Mouse (Mus musculus) heart, adult 9 months (tissue): ENCODE data around the gene Rnf225.
"Not testable (repeated sequence)": the region's sequence is repeated elsewhere in the genome, so short reads cannot be mapped to it uniquely, and the experiment has no call there.

ENCODE experiments used
- DNase-seq, 2 experiments: peaks; one replicate each; pipeline ENCODE4 v3.0.0; 2022; ENCODE audit warnings: low spot score in 2 of 2

Rnf225 gene

DNA sequence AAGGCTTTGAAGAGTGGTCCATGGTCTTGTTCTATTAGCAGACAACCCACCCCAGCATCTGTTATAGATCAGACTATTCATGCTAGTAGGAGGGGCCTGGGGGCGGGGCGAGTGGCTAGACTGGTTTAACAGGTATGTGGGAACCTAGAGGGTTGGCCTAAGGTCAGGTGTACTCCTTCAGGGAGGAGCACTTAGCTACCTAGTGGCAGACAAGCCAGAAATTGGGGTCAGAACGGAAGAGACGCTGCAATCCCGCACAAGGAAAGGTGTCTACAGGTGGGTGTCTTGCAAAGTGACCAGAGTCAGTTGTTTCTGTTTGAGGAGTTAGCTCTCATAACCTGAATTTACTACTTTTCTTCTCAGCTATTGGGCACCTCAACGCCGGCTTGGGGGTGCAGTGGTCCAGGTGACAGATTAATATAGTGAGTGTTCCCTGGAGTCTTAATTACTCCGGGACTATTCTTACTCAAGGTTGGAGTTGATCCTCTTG lies at the start of gene Rnf225:
Rnf225 (plus strand) TSS at position 226 of the 490 bp plus-strand sequence.
- DNase-seq = no peak

GRCm38 (mm10) chr7:12880036-12880435 lies 47.2 kb upstream of the Rnf225 start:
- DNase-seq = no peak

GRCm38 (mm10) chr7:12880497-12880896 lies 46.7 kb upstream of the Rnf225 start:
- not testable (repeated sequence) for DNase-seq

DNA sequence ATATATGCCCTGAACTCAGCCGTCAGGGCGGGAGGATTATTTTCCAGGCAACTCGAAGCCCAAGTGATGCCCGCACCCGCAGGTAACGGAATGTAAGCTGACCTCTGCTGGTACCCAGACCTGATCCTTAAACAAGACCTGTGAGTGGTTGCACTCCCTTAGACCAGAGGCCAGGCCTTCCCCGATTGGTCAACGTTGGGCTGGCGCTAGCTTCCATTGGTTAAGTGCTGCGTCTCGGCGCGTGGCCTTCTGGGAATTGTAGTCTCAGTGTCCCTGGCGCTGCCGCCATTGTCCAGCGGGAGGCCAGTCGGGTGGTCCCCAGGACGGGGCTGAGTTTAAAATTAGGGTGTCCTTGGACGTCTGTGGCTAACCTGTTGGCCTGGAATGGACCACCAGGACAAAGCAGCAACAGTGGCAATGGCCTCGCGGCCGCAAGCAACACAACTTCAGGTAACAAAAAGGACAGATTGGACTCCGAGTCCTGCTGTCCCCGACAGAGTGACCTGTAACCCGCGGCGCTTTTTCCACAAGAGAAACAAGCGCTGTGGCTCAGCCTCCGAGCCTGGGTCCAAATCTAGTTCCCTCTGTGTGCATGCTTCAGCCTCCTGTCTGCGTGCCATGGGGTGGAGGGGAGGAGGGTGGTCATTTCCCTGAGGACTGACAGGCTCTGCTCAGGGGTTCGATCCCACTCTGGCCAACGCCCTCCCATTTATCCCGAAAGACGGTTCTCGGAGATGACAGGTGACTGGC lies 46.1 kb upstream of the Rnf225 start, which contains the start of gene Zfp128:
Zfp128 (plus strand) TSS at position 267 of the 750 bp plus-strand sequence.
- DNase-seq = peak; percentile 95

DNA sequence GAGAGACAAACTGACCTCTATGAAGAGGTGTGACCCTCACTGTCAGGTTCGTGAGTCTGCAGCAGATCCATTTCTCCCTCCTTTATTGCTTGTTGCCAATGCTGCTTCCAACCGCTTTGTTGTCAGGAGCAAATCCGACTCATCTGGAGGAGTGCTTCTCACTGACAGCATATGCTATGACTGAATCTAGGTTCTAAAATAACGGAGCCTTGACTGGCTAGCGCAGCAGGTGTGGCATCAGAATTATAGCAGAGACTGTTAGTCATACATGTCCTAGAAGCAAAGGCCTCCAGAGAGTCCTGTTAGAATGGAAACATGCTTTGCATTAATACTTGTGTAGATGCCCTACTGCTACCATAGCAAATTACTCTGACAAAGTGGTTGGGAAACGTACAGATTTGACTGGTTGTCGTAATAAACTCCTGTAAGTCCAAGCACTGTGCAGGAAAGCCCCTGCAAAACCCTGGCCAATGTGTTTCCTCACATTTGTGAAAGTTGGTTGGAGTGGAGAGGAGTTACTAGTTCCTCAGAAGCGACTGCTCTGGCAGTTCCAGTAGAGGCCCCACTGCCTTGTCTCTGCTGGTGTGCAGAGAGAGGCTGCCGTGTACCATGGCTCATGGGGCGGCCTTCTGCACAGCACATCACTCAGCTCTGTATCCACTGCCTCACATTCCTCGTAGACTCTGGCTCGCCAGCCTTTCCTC lies 40.5 kb upstream of the Rnf225 start:
- no peak for DNase-seq

DNA sequence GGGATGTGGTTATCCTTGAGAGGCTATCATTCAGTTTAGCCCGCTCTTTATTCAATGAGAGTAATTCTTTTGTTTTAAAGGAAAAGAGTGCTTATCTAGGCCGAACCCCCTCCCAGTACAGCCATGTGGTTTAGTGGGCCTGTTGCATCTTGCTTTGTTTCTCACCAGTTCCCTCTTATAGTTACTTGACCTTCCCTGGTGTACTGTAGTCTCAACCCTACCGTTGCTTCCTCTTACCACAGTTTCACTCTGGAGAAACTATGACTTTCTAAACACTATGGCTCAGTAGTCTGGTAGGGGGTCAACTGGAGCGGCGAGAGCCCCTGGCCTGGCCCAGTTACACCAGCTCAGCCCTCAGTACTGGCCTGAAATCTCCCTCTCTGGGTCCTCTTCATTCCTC lies 39.6 kb upstream of the Rnf225 start:
- DNase-seq = no peak

GRCm38 (mm10) chr7:12890928-12891327 lies 36.3 kb upstream of the Rnf225 start:
- no peak for DNase-seq

GRCm38 (mm10) chr7:12891334-12891733 lies 35.9 kb upstream of the Rnf225 start:
- no peak for DNase-seq

GRCm38 (mm10) chr7:12897655-12898410 lies 29.4 kb upstream of the Rnf225 start, which contains the start of gene Zscan22:
TSS of gene Zscan22 (plus strand) at chr7:12897815.
- DNase-seq = peak; percentile 94 to 95

DNA sequence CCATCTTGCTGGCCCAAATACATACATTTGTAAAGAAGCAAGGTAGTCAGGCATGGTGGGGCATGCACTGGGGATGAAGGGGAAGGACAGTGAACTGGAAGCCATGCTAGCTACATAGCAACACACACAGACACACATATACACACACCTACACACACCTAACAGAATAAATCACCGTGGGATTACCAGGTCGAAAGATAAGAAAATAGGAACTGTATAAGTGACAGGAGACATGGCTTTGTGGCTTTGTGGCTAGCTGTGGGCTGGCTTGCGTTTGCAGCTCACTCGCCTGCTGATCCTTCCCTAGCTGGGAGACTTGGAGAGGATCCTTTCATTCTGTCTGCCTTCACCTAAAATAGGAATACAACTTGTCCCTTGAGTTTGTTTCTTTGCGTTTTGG lies 25.7 kb upstream of the Rnf225 start:
- DNase-seq = no peak

DNA sequence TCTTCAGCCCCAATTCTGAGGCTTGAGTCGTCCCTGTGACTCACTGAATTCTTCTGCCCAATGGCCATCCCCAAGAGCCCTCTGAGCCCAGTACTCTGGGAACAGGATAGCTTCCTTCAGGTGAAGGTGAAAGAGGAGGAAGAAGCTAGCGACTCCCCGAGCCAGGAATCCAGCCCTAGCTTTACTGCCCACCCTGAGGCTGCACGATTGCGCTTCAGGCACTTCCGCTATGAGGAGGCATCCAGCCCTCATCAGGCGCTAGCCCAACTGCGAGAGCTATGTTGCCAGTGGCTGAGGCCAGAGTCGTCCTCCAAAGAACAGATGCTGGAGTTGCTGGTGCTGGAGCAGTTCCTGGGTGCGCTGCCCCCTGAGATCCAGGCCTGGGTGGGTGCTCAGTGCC lies 23.6 kb upstream of the Rnf225 start:
- DNase-seq = no peak

DNA sequence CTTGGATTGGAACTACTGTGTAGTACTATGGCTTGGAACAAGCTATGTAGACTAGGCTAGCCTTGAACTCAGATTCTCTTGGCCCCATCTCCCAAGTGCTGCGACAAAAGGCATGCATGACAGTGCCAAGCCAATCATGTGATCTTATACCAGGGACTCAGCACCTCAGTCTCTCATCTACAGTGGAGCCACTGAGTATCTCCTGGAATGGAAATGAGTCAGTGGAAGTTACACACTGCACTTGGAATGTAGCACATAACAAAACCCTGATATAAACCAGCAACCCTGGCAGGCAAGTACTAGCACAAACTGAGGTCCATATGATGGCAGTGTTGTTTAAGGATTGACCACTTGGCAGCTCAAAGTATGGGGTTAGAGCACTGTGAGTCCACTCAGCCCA lies 22.1 kb upstream of the Rnf225 start:
- DNase-seq = no peak

DNA sequence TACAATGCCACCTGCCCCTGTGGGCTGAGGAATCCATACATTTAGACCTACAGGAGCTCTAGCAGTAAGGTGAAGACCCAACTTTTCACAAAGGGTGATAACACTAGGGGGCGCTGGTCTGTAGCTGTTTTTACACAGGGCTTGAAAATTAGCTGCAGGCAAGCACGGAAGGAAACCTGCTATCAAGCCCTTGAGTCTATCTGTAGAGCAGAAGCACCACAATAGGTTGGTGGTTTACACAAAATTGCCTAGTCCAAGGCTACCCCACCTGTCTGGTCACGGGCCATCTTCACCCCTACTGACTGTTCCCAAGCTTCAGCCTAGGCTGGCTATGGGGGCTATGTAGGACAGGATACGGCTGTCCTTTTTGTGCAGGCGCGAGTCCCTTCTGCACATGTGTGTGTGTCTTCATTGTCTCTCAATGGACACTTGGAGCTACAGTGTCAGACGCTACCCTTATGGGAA lies 17.7 kb upstream of the Rnf225 start:
- peak; percentile 50 to 83 for DNase-seq

DNA sequence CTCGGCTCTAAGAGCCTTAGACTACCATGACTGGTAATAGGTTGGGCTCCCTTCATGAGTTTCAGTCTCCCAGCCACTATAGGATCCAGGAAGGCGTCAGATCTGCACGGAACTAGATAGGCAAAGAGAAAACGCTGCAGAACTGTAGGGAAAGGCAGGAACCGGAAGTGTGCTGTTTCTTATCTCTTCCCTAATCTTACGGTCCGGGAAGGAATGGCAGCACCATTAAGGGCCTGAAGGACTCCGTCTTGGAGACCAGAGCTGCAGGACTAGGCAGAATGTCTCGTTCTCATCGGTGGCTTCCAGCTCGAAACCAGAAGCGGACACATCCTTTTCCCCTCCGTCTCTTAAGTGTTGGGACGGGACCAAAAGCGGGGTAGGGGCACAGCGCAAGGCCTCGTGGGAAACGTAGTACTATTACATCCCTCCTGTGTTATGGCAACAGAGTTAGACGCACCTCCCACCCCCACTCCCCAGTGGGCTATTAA lies 17.0 kb upstream of the Rnf225 start:
- DNase-seq = peak; percentile 55 to 59

DNA sequence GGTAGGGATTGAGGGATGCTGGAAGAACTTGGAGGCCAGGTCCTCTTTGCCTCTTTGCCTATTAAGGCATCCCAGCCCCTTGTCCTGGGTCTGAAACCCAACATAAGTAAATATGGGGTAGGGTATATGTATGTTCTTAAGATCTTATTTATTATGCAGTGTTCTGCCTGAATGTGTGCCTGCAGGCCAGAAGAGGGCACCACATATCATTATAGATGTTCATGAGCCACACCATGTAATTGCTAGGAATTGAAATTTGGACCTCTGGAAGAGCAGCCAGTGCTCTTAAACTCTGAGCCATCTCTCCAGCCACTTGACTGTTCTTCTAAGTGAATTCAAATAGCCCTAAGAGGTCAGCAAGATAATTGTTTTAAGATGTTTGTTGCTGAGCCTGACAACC lies 13.7 kb upstream of the Rnf225 start:
- no peak for DNase-seq

DNA sequence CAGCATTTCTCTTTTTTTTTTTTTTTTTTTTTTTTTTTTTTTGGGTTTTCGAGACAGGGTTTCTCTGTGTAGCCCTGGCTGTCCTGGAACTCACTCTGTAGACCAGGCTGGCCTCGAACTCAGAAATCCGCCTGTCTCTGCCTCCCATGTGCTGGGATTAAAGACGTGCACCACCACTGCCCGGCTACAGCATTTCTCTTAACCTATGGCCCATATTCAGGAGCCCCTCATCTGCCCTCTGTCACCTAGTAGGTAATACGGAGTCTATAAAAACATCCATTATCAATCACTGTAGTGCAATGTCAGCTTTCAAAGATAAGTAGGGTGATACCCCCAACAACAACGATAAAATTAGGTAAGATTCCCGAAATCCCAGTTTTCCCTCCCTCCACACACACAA lies 6.7 kb upstream of the Rnf225 start:
- not testable (repeated sequence) for DNase-seq

DNA sequence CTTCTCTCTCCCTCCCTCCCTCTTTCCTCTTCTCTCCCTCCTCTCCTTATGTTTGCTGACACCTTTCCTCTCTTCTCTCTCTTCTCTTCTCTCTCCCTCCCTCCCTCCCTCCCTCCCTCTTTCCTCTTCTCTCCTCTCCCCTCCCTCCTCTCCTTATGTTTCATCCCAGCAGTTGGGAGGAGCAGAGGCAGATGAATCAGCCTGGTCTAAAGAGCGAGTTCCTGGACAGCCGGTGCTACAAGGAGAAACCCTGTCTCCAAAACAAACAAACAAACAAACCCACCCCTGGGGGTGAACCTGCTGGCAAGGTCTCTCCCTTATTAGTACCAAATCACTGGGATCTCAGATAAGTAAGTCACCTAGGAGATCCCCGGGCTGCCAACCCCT lies 5.9 kb upstream of the Rnf225 start:
- DNase-seq = no peak

DNA sequence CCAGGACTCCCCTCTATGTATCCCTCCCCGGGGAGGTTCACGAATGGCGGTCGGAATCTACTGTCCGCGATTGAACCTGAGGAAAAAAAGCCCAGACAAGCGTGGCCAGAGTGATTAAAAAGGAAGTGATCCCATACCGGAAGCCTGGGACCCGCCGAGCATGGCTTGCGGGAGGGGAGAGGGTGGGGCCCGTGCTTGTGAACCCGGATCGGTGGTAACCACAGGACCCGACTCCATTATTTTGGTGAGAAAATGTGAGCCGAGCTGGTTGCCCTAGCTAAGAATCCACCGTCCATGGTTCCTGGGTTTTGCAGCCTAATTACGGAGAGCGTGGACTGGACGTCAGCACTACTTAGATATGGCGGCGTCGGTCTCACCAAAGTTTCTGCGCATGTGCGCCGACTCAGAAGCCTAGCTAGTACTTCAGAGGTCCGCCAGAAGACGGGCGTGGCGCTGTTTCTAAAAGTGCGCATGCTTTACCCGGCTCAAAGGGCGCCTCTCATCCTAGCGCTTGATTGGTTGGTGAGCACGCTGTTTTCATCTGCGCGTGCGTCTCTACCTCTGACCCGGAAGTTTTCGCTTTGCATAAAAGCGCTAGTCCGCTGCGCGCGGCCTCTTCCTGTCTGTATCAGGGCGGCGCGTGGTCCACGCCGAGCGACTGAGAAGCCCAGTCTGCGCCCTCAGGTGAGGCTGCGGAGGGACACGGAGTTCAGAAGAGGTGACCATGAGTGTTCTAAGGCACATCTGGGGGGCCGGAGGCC lies 5.3 kb upstream of the Rnf225 start, which contains the start of gene Rps5:
Rps5 (plus strand) TSS at position 586 of the 761 bp plus-strand sequence.
- DNase-seq = peak; percentile 99

GRCm38 (mm10) chr7:12922729-12923128 lies 4.5 kb upstream of the Rnf225 start:
- no peak for DNase-seq

DNA sequence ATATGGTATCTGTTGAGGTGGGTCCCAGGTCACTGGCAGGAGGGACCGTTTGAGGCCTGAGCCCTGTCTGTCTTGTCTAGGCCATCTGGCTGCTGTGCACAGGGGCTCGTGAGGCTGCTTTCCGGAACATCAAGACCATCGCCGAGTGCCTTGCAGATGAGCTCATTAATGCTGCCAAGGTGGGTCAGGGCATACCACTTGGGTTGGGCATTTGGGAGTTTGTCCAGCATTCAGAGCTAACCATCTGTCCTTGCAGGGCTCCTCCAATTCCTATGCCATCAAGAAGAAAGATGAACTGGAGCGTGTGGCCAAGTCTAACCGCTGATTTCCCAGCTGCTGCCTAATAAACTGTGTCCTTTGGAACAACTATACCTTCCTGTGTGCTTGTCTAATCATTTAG lies 900 bp upstream of the Rnf225 start:
- DNase-seq = no peak
